Mouse (Mus musculus): Measurements from ENCODE around the gene Cdca4.
A peak's percentile ranks its signal among the peaks of the same experiment; 100 is the strongest.

The Cdca4 gene

GRCm38 (mm10) chr12:112829244-112829864, at the start of gene Cdca4:
Gene Cdca4, minus strand, starts transcription at chr12:112829423.
- ATAC-seq (ENCODE audit: low TSS enrichment) = peak; percentile 87

- ATAC-seq (ENCODE audit: low TSS enrichment) = no peak
These were observed 48.4 kb upstream of the Cdca4 start for GRCm38 (mm10) chr12:112877607-112878020.

GRCm38 (mm10) chr12:112877073-112877576, 47.9 kb upstream of the Cdca4 start:
- no peak for ATAC-seq (ENCODE audit: low TSS enrichment)

- ATAC-seq (ENCODE audit: low TSS enrichment) = peak; percentile 53; the same call in 1 of the 2 replicates
These were observed 47.3 kb upstream of the Cdca4 start for GRCm38 (mm10) chr12:112876332-112877072.

- peak; percentile 79 for ATAC-seq (ENCODE audit: low TSS enrichment)
These were observed 46.2 kb upstream of the Cdca4 start for GRCm38 (mm10) chr12:112875225-112876013.

GRCm38 (mm10) chr12:112874199-112874598, 45.0 kb upstream of the Cdca4 start:
- no peak for ATAC-seq (ENCODE audit: low TSS enrichment)

GRCm38 (mm10) chr12:112873452-112874190, 44.4 kb upstream of the Cdca4 start:
- 0 out of 2 replicates have a peak, but pooled peaks have one; percentile 18 for ATAC-seq (ENCODE audit: low TSS enrichment)

- no peak for ATAC-seq (ENCODE audit: low TSS enrichment)
These were observed 43.8 kb upstream of the Cdca4 start for GRCm38 (mm10) chr12:112872991-112873390.

- no peak for ATAC-seq (ENCODE audit: low TSS enrichment)
These were observed 42.0 kb upstream of the Cdca4 start for GRCm38 (mm10) chr12:112871272-112871671.

GRCm38 (mm10) chr12:112870775-112871174, 41.6 kb upstream of the Cdca4 start:
- ATAC-seq (ENCODE audit: low TSS enrichment) = no peak

GRCm38 (mm10) chr12:112869783-112870204, 40.6 kb upstream of the Cdca4 start:
- no peak for ATAC-seq (ENCODE audit: low TSS enrichment)

GRCm38 (mm10) chr12:112868178-112869087, 39.2 kb upstream of the Cdca4 start, which contains the start of gene Gpr132:
Gene Gpr132, minus strand, starts transcription at chr12:112868228.
- ATAC-seq (ENCODE audit: low TSS enrichment) = no peak

- ATAC-seq (ENCODE audit: low TSS enrichment) = no peak
These were observed 38.0 kb upstream of the Cdca4 start for GRCm38 (mm10) chr12:112867106-112867674.

- no peak for ATAC-seq (ENCODE audit: low TSS enrichment)
These were observed 37.4 kb upstream of the Cdca4 start for GRCm38 (mm10) chr12:112866467-112867080.

- no peak for ATAC-seq (ENCODE audit: low TSS enrichment)
These were observed 35.6 kb upstream of the Cdca4 start for GRCm38 (mm10) chr12:112864804-112865203.

GRCm38 (mm10) chr12:112861911-112862321, 32.7 kb upstream of the Cdca4 start:
- ATAC-seq (ENCODE audit: low TSS enrichment) = no peak

GRCm38 (mm10) chr12:112860765-112861164, 31.5 kb upstream of the Cdca4 start:
- no peak for ATAC-seq (ENCODE audit: low TSS enrichment)

- no peak for ATAC-seq (ENCODE audit: low TSS enrichment)
These were observed 30.7 kb upstream of the Cdca4 start for GRCm38 (mm10) chr12:112859930-112860329.

GRCm38 (mm10) chr12:112858581-112859336, 29.5 kb upstream of the Cdca4 start:
- no peak for ATAC-seq (ENCODE audit: low TSS enrichment)

Measured in frontal cortex, adult (tissue).